Mouse (Mus musculus): ENCODE measurements around the gene Cdx2.

Cdx2 gene

GRCm38 (mm10) chr5:147306638-147307397 is at the start of gene Cdx2:
Cdx2 (minus strand) TSS chr5:147307270.
- DNase-seq (ENCODE audit: low spot score in 2 of 2) = no peak

- DNase-seq (ENCODE audit: low spot score in 2 of 2) = no peak
Observed at GRCm38 (mm10) chr5:147356260-147357055, 49.4 kb upstream of the Cdx2 start.

- DNase-seq (ENCODE audit: low spot score in 2 of 2) = no peak
Observed at GRCm38 (mm10) chr5:147355788-147356187, 48.7 kb upstream of the Cdx2 start.

GRCm38 (mm10) chr5:147354985-147355384 is 47.9 kb upstream of the Cdx2 start:
- no peak for DNase-seq (ENCODE audit: low spot score in 2 of 2)

- DNase-seq (ENCODE audit: low spot score in 2 of 2) = peak in 1 of 2 experiments; percentile 42
Observed at GRCm38 (mm10) chr5:147354161-147354780, 47.2 kb upstream of the Cdx2 start.

GRCm38 (mm10) chr5:147351931-147352330 is 44.9 kb upstream of the Cdx2 start:
- peak in 1 of 2 experiments; percentile 31 for DNase-seq (ENCODE audit: low spot score in 2 of 2)

- DNase-seq (ENCODE audit: low spot score in 2 of 2) = no peak
Observed at GRCm38 (mm10) chr5:147345981-147346380, 38.9 kb upstream of the Cdx2 start.

- no peak for DNase-seq (ENCODE audit: low spot score in 2 of 2)
Observed at GRCm38 (mm10) chr5:147343904-147344303, 36.8 kb upstream of the Cdx2 start.

GRCm38 (mm10) chr5:147342901-147343300 is 35.8 kb upstream of the Cdx2 start:
- DNase-seq (ENCODE audit: low spot score in 2 of 2) = no peak

- peak; percentile 27 to 60 for DNase-seq (ENCODE audit: low spot score in 2 of 2)
Observed at GRCm38 (mm10) chr5:147340741-147341414, 33.8 kb upstream of the Cdx2 start.

- DNase-seq (ENCODE audit: low spot score in 2 of 2) = peak in 1 of 2 experiments; percentile 38
Observed at GRCm38 (mm10) chr5:147339560-147339959, 32.5 kb upstream of the Cdx2 start.

- DNase-seq (ENCODE audit: low spot score in 2 of 2) = peak in 1 of 2 experiments; percentile 28
Observed at GRCm38 (mm10) chr5:147338967-147339366, 31.9 kb upstream of the Cdx2 start.

- DNase-seq (ENCODE audit: low spot score in 2 of 2) = no peak
Observed at GRCm38 (mm10) chr5:147332711-147333110, 25.6 kb upstream of the Cdx2 start.

GRCm38 (mm10) chr5:147331547-147331946 is 24.5 kb upstream of the Cdx2 start:
- peak; percentile 54 to 83 for DNase-seq (ENCODE audit: low spot score in 2 of 2)

GRCm38 (mm10) chr5:147329946-147330345 is 22.9 kb upstream of the Cdx2 start:
- no peak for DNase-seq (ENCODE audit: low spot score in 2 of 2)

- no peak for DNase-seq (ENCODE audit: low spot score in 2 of 2)
Observed at GRCm38 (mm10) chr5:147327636-147328035, 20.6 kb upstream of the Cdx2 start.

- no peak for DNase-seq (ENCODE audit: low spot score in 2 of 2)
Observed at GRCm38 (mm10) chr5:147325931-147326330, 18.9 kb upstream of the Cdx2 start.

GRCm38 (mm10) chr5:147323237-147323917 is 16.3 kb upstream of the Cdx2 start:
- DNase-seq (ENCODE audit: low spot score in 2 of 2) = peak; percentile 66 to 87

GRCm38 (mm10) chr5:147322183-147322582 is 15.1 kb upstream of the Cdx2 start, which contains the start of gene Urad:
Urad (minus strand) TSS chr5:147322440.
- no peak for DNase-seq (ENCODE audit: low spot score in 2 of 2)

GRCm38 (mm10) chr5:147319653-147320052 is 12.6 kb upstream of the Cdx2 start:
- no peak for DNase-seq (ENCODE audit: low spot score in 2 of 2)

- no peak for DNase-seq (ENCODE audit: low spot score in 2 of 2)
Observed at GRCm38 (mm10) chr5:147317991-147318390, 10.9 kb upstream of the Cdx2 start.
